Mouse (Mus musculus) adrenal gland, adult 2 months (tissue): ENCODE data around the gene Ahnak. TPM values are rescaled to one million over a fixed set of nuclear protein-coding genes. Genes with fewer than 3 reads are reported as not detected.
"Not testable (repeated sequence)": the region's sequence is repeated elsewhere in the genome, so short reads cannot be mapped to it uniquely, and the experiment has no call there.

Source experiments
- DNase-seq: peaks from one replicate; pipeline ENCODE4 v3.0.0; 2021
- polyA plus RNA-seq: library from polyadenylated mRNA; depleted of rRNA; stranded (reverse); fragments of >200 nt; gene quantifications from 2 replicates; pipeline ENCODE4 v1.2.3, GENCODE M21; 2012
- total RNA-seq, 2 experiments: library from RNA; stranded (reverse); gene quantifications; 2 replicates each; pipeline ENCODE4 v1.2.3; 2021

Gene Ahnak
- total and polyA plus RNA-seq, 3 experiments = 7.4 to 152 (median 91.1) TPM

- DNase-seq = no peak
These were observed 76.8 kb downstream of the Ahnak start for GRCm38 (mm10) chr19:9065621-9066561.

- DNase-seq = no peak
These were observed 78.2 kb downstream of the Ahnak start for GRCm38 (mm10) chr19:9067292-9067691.

DNA sequence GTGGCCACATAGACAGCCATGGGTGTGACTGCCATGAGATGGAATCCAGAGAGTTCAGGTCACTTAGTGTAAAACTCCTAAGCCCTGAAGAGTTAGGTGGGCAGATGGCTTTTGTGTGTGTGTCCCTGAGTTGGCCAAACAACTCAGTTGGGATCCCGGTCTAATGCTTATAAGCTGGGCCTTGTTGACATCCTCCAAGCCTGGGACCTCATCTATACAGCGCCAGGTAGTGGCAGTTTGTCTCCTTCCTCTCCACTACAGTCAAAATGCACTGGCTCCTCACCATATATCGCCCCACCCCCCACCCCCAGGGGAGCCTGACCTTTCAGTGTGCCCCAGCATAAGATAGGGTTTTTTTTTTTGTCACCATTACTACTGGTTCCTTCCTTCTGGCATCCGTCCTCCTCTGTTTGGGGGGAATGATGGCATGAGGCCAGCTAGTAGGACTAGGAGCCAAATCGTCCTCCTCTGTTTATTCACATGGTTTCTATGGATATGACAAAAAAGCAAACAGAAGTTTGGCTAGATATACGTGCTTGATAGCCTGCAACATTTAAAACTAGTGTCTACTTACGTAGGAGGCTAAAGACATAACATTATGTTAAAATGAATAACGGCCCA lies 80.7 kb downstream of the Ahnak start:
- DNase-seq = no peak

- no peak for DNase-seq
These were observed 81.2 kb downstream of the Ahnak start for GRCm38 (mm10) chr19:9070316-9070715.

DNA sequence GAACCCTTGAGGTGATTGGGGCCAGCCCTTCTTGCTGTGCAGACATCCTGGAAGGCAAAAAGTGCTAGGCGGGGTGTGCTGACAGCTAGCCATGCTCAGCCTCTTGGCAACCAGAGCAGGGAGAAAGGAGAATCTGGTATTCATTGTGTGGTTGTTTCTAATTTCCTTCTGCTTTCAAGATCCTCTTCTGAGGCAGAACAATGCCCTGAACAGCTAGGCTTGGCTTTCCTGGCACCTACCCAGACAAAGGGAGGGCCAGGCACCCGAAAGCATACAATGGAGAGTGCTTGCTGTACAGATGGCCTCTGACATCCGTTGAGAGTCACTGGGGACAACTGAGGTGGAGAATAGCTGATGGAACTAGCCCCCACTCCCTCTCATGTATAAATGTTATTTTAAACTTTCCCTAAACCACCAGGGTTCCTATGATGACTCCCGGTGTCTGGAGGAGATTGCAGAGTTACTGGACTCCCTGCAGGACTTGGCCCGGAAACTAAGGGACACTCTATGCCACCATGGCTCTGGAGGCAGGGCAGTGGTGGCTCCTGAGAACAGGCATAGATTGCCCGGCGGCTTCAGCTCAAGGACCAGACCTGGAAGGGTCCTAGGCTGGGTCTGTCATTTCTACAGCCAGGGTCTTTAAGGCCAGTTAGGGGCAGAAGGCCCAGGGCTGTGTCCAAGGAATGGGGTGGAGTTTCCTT lies 82.5 kb downstream of the Ahnak start:
- peak; percentile 55 for DNase-seq

- DNase-seq = no peak
These were observed 83.1 kb downstream of the Ahnak start for GRCm38 (mm10) chr19:9072157-9072530.

GRCm38 (mm10) chr19:9073776-9074411 lies 84.8 kb downstream of the Ahnak start:
- peak; percentile 36 for DNase-seq

- no peak for DNase-seq
These were observed 85.3 kb downstream of the Ahnak start for GRCm38 (mm10) chr19:9074424-9074823.

DNA sequence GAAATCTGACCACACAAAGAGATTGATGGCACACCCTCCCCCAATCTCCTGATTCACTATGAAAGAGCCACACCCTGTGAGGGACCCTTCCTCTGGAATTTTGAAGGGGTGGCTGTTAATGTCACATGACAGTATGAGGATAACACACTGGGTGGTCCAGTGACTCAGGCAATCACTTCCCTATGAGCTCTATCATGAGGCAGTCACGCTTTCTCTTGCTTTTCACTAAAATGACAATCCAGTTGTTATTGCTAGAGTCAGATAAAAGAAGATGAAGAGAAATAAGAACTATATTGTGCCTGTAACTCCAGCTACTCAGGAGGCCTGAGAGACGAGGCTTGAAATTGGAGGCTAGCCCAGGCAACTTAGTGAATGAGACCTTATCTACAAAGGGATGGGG lies 86.5 kb downstream of the Ahnak start:
- DNase-seq = no peak

DNA sequence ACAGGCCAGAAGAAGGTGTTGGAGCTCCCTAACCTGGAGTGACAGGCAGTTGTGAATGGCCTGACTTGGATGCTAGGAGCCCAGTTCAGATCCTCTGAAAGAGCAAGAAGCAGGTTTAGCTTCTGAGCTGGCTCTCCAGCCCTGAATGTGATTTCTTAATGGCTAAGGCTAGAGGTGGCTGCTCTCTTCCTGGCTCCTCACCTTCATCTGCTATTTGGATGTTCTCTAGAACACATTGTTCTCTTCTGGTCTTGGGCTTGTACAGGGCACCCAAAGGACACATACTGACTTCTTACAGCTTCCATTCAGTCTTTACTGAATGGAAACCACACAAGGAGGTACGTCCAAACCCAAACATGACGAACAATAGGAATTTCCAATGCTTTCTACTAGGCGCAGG lies 87.0 kb downstream of the Ahnak start:
- DNase-seq = no peak

DNA sequence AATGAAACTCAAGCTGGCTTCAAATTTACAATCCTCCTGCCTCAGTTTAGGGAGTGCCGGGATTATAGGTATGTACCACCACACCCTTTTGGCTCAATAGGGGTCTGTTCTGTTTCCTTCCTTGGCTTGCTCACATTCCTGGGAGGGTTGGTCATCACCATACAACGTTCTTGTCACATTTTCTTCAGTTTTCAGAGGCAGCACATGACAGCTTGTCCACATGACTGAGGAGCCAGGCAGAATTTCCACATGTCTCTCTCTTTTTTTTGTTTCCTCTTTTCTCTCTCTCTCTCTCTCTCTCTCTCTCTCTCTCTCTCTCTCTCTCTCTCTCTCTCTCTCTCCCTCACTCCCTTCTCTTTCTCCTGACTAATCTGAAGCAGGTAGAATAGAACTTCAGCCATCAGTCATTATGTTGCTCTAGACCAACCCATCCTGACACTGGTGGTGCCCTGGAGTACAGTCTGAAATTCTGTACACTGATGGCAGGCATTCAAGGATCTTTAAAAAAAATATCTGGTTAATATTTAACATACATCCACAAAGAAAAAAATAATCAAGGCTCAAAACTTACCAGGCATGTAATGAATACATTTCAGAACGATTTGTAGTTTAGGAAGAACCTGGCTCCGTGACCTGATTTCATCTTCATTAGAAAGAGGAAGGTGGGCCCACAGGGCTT lies 88.0 kb downstream of the Ahnak start:
- no peak for DNase-seq

- no peak for DNase-seq
These were observed 90.8 kb downstream of the Ahnak start for GRCm38 (mm10) chr19:9079916-9080315.

DNA sequence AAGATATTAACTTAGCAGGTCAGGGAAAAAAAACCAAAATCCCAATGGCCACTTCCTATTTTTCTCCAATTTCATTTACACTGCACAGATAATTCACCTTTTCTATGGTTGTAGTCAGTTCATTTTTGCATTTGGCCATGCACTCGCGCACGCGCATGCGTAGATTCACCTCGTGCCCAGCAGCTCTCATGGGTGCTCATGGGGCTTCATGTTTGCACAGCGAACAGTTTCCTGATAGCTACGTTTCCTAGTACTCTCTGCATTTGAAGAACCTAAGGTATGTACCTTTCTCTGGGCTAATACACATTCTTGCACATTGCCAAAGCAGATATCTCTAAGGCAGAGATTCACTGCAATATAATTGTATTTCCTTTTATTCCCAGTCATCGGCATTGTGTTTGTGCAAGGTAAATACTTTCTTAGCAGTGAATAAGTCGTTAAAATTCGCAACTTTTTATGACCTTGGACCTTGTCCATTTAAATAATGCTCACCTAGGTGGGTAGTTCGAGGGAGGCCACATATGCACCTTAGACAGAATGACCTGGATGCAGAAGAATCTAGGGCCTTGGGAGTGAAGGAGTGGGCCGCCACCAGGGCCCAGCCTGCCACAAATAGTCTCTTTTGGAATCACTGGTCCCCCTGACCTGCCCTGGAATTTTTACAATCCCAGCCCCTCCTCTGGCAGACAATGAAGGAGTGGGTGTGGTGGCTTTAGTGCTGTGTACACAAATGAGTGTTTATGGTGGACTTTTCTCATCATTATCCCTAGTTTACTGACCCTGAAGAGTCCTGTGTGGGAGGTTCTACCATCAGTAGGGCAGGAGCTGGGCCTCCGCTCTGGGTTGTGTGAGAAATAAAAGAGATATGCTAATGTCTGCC lies 92.5 kb downstream of the Ahnak start:
- no peak for DNase-seq

- peak; percentile 87 for DNase-seq
These were observed 93.3 kb downstream of the Ahnak start for GRCm38 (mm10) chr19:9082191-9083009.

DNA sequence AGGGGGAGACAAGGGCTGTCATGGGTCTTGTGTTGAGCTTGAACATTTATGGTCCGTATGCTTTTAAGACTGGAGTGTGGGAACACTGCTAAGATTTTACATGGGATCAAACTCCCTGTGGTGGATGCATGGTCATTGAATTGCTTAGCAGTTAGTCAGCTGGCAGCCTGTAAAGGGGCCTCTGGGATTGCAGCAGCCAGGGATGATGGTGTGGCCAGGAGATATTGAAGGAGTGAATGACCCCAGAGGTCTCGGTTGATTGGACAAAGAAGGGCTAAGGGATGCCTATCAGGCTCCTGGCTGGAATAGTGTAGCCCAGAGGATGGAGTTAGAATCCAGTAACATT lies 93.9 kb downstream of the Ahnak start:
- no peak for DNase-seq

GRCm38 (mm10) chr19:9083892-9084291 lies 94.8 kb downstream of the Ahnak start:
- DNase-seq = not testable (repeated sequence)

DNA sequence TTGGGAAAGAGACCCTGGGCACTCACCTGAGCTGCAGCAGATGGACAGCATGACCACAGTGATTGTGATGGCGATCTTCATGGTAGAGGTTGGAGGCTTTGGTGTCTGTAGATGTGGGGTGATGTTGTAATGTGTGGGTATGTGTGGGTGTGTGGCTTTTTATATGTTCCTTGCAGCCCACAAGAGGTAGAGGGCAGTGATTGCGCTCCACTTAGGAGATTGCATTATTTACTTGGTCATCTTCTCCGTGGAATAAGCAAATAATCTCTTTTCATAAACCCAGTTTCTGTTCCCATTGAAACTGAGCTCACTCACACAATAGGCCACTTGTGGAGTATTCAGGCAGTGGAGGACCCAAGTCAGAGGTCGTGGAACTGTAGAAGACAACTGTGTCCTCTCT lies 98.7 kb downstream of the Ahnak start, which contains the start of gene Scgb1a1:
Gene Scgb1a1, minus strand, starts transcription at position 138 of the 400 bp plus-strand sequence.
- no peak for DNase-seq

- DNase-seq = no peak
These were observed 101.1 kb downstream of the Ahnak start for GRCm38 (mm10) chr19:9090191-9090590.

GRCm38 (mm10) chr19:9090709-9091108 lies 101.6 kb downstream of the Ahnak start:
- DNase-seq = no peak

DNA sequence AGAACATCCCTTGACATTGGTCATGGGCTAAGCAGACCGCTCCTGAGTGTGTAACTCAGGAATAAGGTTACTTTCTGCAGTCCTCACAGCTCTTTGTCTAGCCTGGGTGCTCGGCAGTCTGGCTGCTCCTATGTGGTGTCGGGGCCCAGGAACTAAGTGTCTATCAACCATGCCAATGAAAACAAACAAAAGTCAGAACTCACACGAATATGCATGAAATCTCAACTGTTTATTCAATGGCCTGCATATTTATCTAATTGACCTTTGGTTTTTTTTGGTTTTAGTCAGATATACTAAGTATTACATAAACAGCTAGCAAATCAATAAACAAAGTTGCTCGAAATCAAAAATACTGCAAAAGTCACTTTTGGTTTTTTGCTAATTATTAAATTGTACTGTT lies 106.0 kb downstream of the Ahnak start:
- DNase-seq = no peak
